8 mouse cellular contexts compared by ENCODE assay signal in the genomic region with DNA sequence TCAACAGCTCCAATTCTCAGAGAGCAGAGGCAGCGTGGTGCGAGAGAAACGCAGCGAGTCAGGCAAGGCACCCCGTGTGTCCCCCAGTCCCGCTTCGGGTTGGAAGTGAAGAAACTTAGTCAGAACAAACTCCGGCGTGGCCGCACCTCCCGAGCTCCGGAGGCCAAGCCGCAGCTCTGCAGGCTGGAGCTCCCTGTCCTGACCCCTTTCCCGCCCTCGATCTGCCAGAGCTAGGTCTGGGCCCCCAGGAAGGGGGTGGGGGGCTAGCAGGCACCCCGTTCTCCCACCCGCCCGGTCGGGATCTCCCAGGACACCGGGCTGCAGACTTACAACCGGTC.
DNase-seq lines count a peak whose midpoint lies in the region; ATAC-seq and TF ChIP-seq lines count a peak whose summit lies in the region.

No protein-coding gene starts in this region.

- H3K27ac ChIP-seq in cortical plate, adult 2 months (ENCODE audit: insufficient read depth, low read length): no peak overlapping the region
- H3K27ac ChIP-seq in lung, postnatal 0 days (ENCODE audit: low read length): no peak overlapping the region

- TF ChIP-seq EP300 in lung, postnatal 0 days (IDR thresholded peaks at IDR 0.05): no peak

- H3K9me3 ChIP-seq in lung, postnatal 0 days (ENCODE audit: low read length): no peaks in the 10 kb centered on the region

- no peak overlapping the region; the same call in 1 of the 2 replicates for H3K9ac ChIP-seq in lung, postnatal 0 days (replicated peaks; ENCODE audit: low read depth)

- no peak for TF ChIP-seq CTCF in lung, adult 2 months (IDR thresholded peaks at IDR 0.05; ENCODE audit: insufficient read depth, low read length)
- TF ChIP-seq CTCF in cortical plate, adult 2 months (IDR thresholded peaks at IDR 0.05; ENCODE audit: extremely low read depth, insufficient read depth, low read length): no peak
- TF ChIP-seq CTCF in lung, postnatal 0 days (IDR thresholded peaks at IDR 0.05): no peak

- peak overlapping the region; percentile 70 for H3K4me2 ChIP-seq in lung, postnatal 0 days (replicated peaks; ENCODE audit: low read depth, low read length)

- DNase-seq in lung, adult 2 months: peak; percentile 12
- DNase-seq in lung, postnatal 36 days: no peak
- DNase-seq in frontal cortex, postnatal 36 days (ENCODE audit: low spot score in 2 of 2): peak; percentile 1 to 5
- peak; percentile 11 for DNase-seq in kidney, adult 9 months
- peak; percentile 4 for DNase-seq in lung, postnatal 0 days (ENCODE audit: low spot score)
- peak; percentile 38 for DNase-seq in testis, postnatal 10 days (ENCODE audit: low spot score)
- DNase-seq in cerebellum, postnatal 10 days: no peak

- no peaks in the 10 kb centered on the region for H3K4me1 ChIP-seq in lung, adult 2 months (ENCODE audit: control insufficient read depth, insufficient read depth, low read length)
- no peaks in the 10 kb centered on the region for H3K4me1 ChIP-seq in cortical plate, adult 2 months (ENCODE audit: control insufficient read depth, insufficient read depth, low read length)
- H3K4me1 ChIP-seq in lung, postnatal 0 days (ENCODE audit: insufficient read depth, low read depth, low read length): no peaks in the 10 kb centered on the region

- no peak for TF ChIP-seq POLR2A in lung, adult 2 months (IDR thresholded peaks at IDR 0.05; ENCODE audit: borderline replicate concordance, extremely low read depth, low read depth, low read length)
- TF ChIP-seq POLR2A in cortical plate, adult 2 months (IDR thresholded peaks at IDR 0.05; ENCODE audit: extremely low read depth, insufficient read depth, low read length): no peak

- 25% methylated on average over 21 of the region's 21 CpGs for WGBS in lung, adult 2 months
- WGBS in lung, postnatal 0 days: 17% methylated on average over 15 of the region's 21 CpGs

- H3K27me3 ChIP-seq in lung, postnatal 0 days (replicated peaks; ENCODE audit: insufficient read depth, low read length): no peaks in the 10 kb centered on the region

- H3K36me3 ChIP-seq in lung, postnatal 0 days (ENCODE audit: insufficient read depth, low read length): no peaks in the 10 kb centered on the region

- peak overlapping the region; percentile 35 for H3K4me3 ChIP-seq in lung, adult 2 months (replicated peaks; ENCODE audit: extremely low read depth, low read depth, low read length)
- peak overlapping the region; percentile 74 for H3K4me3 ChIP-seq in cortical plate, adult 2 months (ENCODE audit: insufficient read depth, low read length)
- peak overlapping the region; percentile 47 for H3K4me3 ChIP-seq in lung, postnatal 0 days (ENCODE audit: low read depth, low read length)

- peak; percentile 39 for ATAC-seq in lung, postnatal 0 days

Comparison
In these comparisons a context has a peak if more than half of its experiments do, and no peak if none do; other contexts are left out.
1. DNase-seq: peak in lung, adult 2 months (single experiment), frontal cortex, postnatal 36 days (2 of 2), kidney, adult 9 months (single experiment), lung, postnatal 0 days (single experiment) and testis, postnatal 10 days (single experiment); none in lung, postnatal 36 days (single experiment) and cerebellum, postnatal 10 days (0 of 2).
2. Peak in every context shown above with its lines, with median percentiles within 50 percentile points of each other: H3K4me3 ChIP-seq.